Mouse (Mus musculus): Measurements from ENCODE around the gene Gpr155.

DNA sequence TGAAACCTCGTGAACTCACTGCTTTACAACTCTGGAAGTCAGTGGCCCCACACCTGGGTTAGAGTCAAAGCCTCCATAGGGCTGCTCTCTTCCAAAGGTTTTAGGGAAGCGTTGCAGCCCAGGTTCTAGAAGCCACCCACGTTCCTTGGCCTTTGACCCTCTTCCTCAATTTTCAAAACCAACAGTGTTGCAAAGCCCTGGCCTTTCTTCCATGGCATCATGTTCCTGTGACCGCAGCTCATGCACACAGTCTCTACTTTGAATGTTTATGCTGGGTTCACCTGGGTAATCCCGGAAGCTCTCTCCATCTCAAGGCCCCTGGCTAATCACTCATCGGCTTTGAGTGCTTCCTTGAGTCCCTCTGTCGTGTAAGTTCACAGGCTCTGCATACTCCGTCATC is 9.1 kb upstream of the Gpr155 start:
- TF ChIP-seq POLR2A (IDR thresholded peaks at IDR 0.05; ENCODE audit: insufficient read depth, low read length) = no peak
- TF ChIP-seq EP300 (IDR thresholded peaks at IDR 0.05; ENCODE audit: insufficient read depth, low read depth, low read length) = no peak
- TF ChIP-seq CTCF (IDR thresholded peaks at IDR 0.05; ENCODE audit: low read depth, low read length) = no peak

All from ES-Bruce4 (cell line).